Mouse (Mus musculus) E14TG2a.4 (cell line): Measurements from ENCODE around the gene Myh3.

ENCODE experiments used
- CTCF ChIP-seq: conservative IDR thresholded peaks from 2 replicates; pipeline ENCODE4 v1.5.1; 2014; ENCODE audit warnings: low read length
- NANOG ChIP-seq: IDR thresholded peaks from 2 replicates; pipeline ENCODE4 v1.6.1; 2014; ENCODE audit warnings: borderline replicate concordance, low read length, mixed read lengths
- POU5F1 ChIP-seq: IDR thresholded peaks from 2 replicates; pipeline ENCODE4 v1.6.1; 2014; ENCODE audit warnings: low read length, borderline replicate concordance

- TF ChIP-seq CTCF, result peak; percentile 79
- TF ChIP-seq NANOG, result no peak
- TF ChIP-seq POU5F1, result no peak
These were observed 34.7 kb downstream of the Myh3 start for GRCm38 (mm10) chr11:67112851-67113202.
